Mouse (Mus musculus) T-helper 17 cell (primary cell): ENCODE data around the gene Abhd12.

ENCODE experiments used
- in situ Hi-C, 2 experiments: fragments of 300-600 bp; cut with MboI, MseI; formaldehyde crosslinking; loops; 1 replicate in 1 of 2; 2 replicates in 1 of 2; pipeline ENCODE4 v1.15.1; 2025; ENCODE audit warnings: high pct_unique_total_duplicates in 2 of 2

Abhd12 gene

DNA sequence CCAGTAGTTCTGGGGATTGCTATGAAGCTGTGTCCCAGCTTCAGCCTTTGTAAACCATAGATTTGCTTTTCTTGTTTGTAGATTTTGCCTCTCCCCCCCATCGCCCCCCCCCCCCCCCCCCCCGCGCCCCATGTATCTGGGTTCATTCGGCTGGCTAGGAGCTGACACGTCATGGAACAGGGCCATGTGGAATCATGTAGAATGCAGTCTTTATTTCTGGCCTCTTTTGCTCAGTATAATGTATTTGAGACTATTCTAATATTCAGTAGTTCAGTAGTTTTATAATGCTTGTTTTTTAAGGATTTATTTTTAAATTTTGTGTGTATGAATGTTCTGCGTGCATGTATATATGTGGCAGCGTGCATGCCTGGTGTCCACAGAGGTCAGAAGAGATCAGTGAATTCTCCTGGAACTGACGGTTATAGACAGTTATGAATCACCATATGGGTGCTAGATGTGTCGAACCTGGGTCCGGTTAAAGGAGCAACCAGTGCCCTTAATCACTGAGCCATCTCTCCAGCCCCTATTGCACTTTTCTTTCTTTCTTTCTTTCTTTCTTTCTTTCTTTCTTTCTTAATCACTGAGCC is 5.8 kb upstream of the Abhd12 start:
- in situ Hi-C loops = loop anchor here in 1 of 2 experiments (10.0 to 25.0 kb wide), 3 partner anchors 627 to 1394 kb away; partner anchors contain the start of genes Fkbp1a and Psmf1

DNA sequence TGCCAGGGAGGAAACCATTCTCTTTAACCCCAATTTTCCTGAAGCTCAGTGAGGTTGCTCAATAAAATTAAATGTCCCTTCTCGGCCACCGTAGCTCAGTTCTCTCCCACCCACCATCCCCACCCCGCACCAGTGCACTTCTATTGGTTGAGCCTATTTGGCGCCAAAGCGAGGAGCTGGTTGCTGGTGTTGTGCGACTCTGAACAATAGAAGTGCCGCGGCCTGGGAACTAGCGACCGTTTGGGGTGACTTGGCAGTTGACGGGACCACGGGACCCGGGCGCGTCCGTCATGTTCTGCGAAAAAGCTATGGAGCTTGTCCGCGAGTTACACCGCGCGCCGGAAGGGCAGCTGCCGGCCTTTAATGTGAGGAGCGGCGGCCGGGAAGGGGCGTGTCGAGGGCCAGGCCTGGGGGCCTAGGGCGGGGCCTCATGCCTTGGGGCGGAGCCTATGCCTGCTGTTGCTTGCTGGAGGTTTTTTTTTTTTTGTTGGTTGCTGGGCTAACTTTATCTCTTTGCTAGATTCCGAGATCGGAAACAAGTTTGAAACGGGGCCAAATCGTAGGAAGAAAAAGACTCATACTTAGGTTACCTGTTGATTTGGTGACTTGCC is 5.0 kb upstream of the Abhd12 start:
- in situ Hi-C loops = loop anchor here (10.0 to 25.0 kb wide), 4 partner anchors 335 to 1395 kb away; partner anchors contain the start of genes Cst7 (in 1 of the 2), Fkbp1a (in 1 of the 2) and Psmf1 (in 1 of the 2)

DNA sequence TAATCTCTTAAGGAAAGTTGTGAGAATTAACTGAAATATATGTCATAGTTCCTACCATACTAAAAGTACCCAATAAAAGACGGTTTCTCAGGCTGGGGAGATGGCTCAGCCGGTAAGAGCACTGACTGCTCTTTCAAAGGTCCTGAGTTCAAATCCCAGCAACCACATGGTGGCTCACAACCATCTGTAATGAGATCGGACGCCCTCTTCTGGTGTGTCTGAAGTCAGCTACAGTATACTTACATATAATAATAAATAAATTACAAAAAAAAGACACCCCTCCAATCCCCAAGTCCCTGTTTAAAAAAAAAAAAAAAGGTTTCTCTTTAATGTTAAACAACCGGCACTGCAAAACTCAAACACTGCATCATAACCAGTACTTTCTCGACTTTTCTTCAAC is 4.3 kb upstream of the Abhd12 start:
- in situ Hi-C loops = loop anchor here (10.0 to 25.0 kb wide), 3 partner anchors 334 to 828 kb away; partner anchors contain the start of genes Cst7 (in 1 of the 2), Fkbp1a (in 1 of the 2) and Psmf1 (in 1 of the 2)

DNA sequence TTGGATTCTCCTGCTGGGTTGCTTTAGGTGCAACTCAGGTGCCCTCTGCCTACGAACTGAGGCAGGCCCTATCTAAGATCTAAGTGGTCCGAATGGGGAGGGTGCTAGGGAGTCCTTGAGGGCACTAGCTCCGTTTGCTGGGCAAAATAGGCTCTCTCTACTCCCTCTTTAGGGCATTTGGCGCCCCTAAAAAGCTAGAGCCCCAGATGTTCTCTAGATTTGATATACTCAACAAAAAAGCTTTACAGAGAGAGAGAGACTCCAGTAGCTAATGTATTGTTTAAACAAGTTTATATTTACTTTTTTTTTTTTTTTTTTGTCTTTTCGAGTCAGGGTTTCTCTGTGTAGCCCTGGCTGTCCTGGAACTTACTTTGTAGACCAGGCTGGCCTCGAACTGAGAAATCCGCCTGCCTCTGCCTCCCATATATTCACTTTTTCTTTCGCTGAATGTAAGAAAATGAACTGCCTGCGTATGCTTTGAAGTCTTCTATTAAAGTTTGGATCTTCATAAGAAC is 452 bp upstream of the Abhd12 start, which contains the start of gene Gins1:
Gins1 (plus strand) TSS at position 465 of the 515 bp plus-strand sequence.
- in situ Hi-C loops = loop anchor here (10.0 to 25.0 kb wide), 3 partner anchors 330 to 832 kb away; partner anchors contain the start of genes Cst7 (in 1 of the 2), Fkbp1a (in 1 of the 2) and Psmf1 (in 1 of the 2)

DNA sequence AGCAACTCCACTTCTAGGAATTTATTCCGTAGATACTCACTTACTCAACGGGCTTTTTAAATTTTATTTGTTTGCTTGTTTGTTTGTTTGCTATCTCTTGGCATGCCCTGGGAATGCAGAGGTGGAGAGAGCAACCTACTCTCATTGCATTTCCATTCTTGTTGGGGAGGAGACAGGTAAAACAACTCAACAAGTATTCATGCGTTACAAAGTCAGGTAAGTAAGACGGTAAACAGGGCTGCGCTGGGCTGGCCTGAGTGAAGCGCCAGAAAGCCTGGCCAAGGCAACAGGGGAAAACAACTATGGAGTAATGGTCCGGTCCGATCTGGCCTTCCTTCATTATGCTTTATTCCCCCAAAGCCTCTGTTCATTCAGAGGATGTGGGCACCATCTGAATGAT is 2.2 kb downstream of the Abhd12 start:
- in situ Hi-C loops = loop anchor here (10.0 to 25.0 kb wide), 3 partner anchors 328 to 835 kb away; partner anchors contain the start of genes Cst7 (in 1 of the 2), Fkbp1a (in 1 of the 2) and Psmf1 (in 1 of the 2)

DNA sequence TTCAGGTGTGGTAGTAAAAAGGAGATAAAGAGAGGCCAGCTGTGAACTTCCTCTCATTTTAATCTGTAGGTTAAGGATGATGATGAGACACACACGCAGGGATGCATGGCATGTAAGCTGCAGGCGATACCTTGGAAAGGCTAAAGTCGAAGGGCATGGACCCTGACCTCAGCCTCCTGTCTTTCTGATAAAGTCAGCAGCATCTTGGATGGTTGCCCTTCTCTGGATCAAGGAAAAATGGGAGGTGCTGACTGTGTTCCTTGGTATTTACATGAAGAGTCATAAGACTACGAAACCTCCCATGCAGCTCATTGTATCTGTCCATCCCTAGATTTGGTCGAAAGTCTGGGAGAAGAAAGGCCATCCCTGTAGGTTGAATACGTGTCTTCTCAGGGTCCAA is 4.2 kb downstream of the Abhd12 start:
- in situ Hi-C loops = loop anchor here (10.0 to 25.0 kb wide), 3 partner anchors 326 to 837 kb away; partner anchors contain the start of genes Cst7 (in 1 of the 2), Fkbp1a (in 1 of the 2) and Psmf1 (in 1 of the 2)

DNA sequence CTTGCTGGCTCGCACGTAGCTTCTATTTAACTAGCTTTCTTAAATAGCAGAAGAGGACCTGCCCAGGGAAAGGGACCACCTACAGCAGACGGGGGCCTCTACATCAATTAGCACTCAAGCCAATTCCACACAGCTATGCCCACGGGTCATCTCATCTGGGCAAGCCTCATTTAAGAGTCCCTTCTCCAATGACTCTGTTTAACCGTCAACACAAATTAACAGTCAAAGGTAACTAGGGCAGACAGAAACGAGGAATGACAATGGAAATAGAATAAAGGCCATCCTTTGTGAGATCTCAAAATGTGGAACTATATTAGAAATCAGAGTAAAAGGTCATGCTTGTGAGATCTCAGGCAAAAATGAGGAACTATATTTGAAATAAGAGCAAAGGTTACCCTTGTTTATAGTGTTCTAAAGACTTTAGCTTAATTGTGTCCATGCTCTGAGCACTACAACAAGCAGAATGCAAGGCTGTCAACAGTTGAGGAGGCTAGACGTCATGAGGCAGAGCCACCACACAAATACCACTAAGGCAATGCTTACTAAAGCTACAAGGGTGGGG is 8.8 kb downstream of the Abhd12 start:
- in situ Hi-C loops = no loop called here

DNA sequence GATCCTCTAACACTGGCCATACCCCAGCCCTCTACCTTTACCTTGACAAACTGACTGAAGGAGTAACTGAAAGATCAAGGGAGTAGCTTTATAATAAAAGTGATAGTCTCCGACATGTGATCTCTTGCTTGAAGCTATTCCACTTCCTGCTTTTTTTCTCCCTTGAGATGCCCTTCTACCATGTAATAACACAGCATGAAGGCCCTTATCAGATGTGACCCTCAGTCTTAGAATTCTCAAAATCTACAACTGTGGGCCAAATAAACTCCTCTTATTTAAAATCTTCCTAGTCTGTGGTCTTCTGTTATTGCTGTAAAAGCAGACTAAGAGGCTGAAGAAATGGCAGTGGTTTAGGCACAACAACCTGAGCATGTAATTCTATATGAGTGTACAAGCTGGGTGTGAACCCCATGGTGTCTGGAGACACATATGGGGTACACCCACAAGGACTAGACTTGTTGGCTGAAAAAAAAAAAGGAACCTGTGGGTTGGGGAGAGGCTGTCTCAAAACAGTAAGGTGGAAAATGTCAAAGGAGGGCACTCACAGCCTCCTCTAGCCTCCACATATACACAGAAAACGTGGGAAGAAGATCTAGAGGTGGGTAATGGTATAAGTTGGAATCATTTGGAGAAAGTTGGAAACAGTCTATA is 9.8 kb downstream of the Abhd12 start:
- in situ Hi-C loops = no loop called here

DNA sequence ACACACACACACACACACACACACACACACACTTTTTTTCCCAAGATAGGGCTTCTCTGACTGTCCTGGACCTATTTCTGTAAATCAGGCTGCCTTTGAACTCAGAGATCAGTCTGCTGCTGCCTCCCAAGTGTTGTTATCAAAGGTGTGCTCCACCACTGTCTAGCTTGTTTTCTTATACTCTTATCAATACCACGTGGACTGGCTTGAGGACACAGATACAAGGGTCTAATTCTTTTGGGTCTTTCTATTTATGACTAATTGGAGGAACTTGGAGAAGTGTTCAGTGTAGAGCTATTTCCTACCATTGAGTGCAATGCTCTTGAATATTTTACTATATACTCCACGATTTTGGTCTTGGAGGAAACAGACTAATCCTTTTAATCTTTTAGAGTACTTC is 17.2 kb downstream of the Abhd12 start:
- in situ Hi-C loops = no loop called here

DNA sequence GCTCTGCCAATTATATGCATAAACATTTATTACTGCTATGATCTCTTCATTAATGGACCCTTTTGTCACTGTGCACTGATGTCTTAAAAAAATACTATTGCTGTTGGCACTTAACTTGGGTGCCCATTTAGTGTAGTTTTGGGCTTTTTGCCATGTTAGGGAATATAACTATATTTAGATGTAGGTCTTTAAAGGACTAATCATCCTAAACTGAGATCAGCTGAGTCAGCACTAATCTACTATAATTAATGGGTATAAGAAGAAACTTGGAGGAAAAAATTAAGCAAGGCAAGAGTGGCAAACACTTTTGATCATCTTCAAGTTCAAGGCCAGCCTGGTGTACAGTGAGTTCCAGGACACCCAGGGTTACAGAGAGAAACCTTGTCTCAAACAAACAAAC is 18.2 kb downstream of the Abhd12 start:
- in situ Hi-C loops = no loop called here

DNA sequence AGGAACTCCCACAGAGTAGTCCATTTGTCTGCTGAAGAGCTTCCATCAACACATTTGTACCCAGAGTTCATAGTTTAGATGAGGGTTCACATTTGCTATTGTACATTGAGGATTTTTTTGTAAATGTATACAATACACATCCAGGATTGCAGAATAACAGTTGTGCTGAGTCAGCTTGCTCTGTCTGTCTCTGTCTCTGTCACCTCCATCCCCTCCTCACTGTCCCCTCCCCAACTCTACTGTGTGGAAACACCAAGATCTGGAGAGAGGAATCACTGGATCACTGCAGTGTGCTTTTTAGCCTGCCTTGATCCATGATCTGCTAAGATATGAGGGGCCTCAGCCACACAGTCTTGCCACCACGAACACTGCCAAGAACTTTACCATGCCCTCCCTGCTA is 18.7 kb downstream of the Abhd12 start:
- in situ Hi-C loops = no loop called here

DNA sequence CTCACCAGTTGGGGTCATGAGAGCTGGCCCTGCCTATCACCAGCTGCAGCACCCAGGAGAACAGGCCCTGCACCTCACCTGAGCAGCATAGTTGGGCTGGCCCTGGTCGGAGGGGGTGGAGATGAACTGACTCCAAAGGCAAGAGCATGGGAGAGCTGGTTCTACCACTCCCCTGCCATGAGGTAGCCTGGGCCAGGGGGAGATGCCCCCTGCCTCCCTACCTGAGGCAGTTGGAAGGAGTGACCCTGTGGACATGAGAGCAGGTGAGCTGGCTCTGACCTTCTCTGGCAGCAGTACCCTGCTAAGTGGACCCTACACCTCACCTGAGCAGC is 19.8 kb downstream of the Abhd12 start:
- in situ Hi-C loops = no loop called here

DNA sequence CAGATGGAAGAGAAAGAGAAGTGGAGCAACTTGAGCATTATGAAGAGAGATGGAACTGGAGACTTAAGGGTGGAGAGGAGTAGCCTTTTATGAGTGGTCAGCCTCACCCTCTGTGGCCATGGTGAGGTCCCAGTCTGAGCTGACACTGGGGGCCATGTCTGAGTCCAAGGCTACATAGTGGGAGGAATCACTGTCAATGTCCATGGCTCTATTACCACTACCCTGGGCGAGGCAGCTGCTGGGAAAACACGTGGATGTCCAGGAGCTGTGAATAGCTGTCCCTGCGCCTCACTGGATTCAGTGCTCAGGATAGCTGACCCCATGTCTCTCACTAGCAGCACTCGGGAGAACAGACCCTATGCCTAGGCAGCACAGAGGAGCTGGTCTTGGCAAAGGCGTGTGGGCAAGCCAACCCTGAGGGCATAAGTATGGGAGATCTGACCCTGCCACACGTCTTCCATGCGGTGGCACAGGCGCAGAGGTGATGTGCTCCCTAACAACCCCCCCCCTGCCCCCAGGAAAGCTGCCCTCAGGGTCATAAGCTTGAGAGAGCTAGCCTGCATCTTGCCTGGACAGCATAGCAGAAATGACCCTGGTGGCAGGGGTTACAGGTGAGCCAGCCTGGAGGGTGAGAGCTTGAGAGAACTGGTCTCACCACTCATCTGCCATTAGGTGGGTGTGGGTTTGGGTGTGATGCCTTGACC is 20.3 kb downstream of the Abhd12 start:
- in situ Hi-C loops = no loop called here

DNA sequence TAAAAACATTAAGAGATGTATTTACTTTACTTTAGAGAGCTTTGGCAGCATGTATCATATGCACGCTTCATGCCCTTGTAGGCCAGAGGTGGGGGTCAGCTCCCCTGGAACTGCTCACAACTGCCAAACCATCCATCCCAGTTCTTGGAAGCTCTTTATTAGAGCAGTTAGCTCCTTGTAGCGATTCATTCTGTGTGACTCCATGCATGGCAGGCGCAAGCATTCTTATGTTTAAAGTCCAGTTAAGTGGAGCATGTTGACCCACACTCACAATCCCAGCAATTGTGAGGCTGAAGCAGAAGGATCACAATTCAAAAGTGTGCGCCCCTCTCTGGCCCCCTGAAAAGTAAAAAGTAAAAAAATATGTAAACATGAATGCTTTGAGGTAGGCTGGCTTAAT is 27.0 kb downstream of the Abhd12 start:
- in situ Hi-C loops = no loop called here

DNA sequence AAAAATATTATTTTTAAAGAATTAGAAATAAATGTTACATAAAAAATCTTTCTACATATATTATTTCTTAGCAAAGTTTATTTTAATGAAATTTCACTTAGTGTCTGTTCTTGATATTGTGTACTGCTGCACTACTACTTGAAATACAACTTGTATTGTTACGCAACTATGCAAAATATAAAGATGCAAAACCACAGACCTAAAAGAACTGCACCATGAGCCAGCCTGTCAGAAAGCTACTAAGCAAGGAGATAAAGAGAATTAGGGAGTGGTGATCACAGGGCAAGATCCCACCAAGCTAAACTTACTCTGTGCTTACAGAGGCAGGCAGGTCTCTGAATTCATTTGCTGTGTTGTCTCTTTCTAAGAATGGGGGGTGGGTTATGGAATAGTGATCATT is 29.3 kb downstream of the Abhd12 start:
- in situ Hi-C loops = no loop called here

DNA sequence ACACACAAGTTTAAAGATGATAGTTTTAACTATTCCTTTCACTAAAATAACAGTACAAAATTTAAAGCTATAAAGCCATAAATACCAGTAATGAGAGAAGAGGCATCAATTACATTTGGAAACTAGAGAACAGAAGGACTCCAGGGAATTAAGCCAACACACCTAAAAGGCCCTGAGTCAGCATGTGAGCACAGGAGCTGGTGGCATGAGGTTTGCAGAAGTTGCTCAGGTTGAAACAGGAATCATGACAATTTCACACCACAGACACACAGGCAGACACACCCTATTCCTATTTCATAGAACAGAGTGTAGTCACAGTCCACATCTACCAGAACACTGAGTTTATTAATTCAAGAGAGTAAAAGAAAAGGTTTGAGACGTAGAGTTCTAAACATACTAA is 30.0 kb downstream of the Abhd12 start:
- in situ Hi-C loops = no loop called here

DNA sequence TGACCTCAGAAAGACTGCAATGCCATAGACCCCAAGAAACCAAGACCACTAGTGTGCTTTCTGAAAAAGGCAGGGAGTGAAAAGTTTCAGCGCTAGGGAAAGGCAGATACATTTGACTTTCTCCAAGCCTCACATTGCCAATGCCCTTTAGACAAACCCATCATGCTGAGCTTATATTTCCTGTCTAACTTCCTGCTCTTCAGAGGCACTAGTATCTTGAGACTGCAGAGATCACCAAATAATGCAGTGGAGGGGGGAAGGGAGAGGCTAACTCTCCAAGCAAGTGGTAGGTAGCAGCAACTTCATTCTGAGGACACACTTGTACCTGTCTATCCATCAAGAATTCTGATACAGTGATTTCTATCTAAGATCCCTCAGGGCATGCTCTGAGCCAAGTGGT is 35.1 kb downstream of the Abhd12 start:
- in situ Hi-C loops = no loop called here

DNA sequence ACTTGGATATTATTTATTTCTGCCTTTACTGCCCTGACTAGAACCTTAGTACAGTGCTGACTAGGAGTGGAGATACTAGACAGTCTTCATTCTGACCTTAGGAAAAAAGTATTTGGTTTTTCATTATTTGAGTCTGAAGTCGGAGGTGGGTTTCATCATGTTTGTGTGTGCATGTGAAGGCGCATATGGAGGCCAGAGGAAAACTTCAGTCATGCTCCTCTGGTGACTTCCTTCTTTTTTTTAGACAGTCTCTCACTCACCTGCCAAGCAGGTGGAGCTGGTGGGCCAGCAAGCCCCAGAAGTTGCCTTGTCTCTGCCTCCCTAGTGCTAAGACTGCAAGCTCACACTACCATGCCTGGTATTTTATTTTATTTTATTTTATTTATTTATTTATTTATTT is 37.5 kb downstream of the Abhd12 start:
- in situ Hi-C loops = no loop called here

DNA sequence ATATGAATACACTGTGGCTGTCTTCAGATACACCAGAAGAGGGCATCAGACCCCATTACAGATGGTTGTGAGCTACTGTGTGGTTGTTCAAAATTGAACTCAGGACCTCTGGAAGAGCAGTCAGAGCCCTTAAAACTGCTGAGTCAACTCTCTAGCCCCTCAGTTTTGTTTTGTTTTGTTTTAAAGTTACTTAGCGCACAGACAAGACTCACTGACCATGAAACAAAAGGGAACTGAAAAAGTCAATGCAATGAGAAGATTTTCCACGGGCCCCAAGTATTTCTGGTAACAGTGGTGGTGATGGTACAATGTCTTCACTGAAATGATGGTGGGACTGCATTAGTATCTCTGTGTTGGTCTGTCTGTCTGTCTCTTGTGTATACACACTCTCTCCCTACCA is 43.4 kb downstream of the Abhd12 start:
- in situ Hi-C loops = no loop called here

DNA sequence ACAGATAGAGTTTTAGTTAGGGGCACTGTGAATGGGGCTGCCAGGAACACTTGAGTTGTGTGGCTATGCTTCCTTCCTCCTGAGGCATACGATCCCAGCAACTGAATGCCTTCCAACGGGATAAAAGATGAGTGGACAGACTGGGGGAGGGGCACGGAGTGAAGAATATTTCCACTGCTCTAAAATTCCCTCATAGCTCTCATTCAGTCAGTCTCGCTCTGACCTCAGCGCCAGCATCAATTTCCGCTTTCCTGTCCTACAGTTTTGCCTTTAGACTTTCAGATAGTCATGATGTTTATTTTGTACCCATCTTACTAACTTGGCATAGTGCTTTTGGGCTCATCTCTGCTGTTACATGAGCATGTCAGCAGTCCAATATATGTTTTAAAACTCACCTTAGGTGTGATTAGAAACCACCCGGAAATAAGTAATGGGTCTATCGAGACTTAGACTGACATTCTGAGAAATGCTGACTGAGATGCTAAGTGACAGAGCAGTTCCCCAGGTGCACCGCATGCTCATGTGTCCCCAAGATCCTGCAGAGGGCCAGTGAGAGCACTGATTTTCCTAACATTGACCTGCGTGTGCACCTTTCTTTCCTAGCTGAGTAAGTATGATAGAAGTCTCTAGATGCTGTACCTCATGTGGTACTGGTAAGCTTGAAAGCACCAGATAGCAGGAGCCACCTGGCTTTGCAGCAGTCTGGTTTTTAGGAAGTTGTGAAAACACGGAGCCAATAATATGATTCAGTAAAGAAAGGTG is 44.7 kb downstream of the Abhd12 start:
- in situ Hi-C loops = no loop called here
